Mouse (Mus musculus): ENCODE data around the gene Ip6k1.
"Not testable (repeated sequence)": the region's sequence is repeated elsewhere in the genome, so short reads cannot be mapped to it uniquely, and the experiment has no call there.

Gene Ip6k1

DNA sequence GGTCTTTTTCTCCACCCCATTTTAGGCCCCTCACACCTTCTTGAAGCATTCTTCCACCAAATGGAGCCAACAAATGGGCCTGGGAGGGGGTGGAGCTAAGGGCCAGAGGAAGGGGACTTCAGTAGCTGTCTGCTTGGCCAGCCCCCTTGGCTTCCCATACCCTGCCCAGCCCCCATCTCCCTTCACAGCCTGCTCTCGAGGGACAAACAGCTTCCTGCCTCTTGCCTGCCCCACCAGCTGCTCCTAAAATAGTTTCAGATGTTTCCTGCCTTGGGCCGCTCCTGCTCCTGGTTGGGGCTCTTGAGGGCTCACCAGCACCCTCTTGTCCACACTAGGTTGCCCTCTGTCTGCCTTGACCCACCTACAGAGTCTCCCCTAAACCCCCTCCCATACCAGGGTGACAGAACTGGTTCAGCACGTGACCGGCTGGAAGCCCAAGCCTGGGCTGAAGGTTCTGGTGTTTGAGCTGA is 18.8 kb upstream of the Ip6k1 start:
- peak; percentile 37 to 46 for DNase-seq

DNA sequence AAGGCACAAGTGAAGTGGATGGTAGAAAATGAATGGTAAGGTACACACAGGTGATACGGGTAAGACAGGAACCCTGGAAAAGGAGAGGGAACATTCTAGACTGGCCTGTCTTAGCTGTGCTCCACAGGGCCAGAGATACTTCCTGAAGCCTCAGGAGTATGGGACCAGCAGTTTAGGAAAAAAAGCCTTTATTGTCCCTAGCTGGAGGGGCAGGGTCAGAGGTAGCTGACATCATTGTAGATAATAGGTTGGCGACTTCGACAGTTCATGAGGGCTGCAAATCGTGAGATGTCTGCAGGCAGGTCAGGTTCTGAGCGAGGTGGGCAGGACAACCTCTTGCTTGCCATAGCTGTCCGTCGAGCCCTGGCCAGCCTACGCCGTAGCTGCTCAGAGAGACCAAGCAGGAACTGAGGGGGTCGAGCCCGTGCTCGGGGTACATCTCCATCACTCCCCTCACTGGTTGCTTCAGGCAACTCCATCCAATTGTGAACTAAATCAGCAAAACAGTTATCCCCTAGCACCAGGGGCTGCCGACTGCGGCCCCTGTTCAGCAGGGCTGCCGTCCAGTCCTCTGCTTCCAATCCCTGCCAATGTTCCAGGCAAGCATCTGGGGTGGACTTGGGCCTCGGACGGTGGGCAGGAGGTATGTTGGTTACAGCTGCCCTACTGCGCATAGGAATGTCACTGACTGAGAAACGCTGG is 18.1 kb upstream of the Ip6k1 start:
- DNase-seq, result peak; percentile 13 to 28

- DNase-seq, result no peak
Observed at GRCm38 (mm10) chr9:107984754-107985055, 17.6 kb upstream of the Ip6k1 start.

DNA sequence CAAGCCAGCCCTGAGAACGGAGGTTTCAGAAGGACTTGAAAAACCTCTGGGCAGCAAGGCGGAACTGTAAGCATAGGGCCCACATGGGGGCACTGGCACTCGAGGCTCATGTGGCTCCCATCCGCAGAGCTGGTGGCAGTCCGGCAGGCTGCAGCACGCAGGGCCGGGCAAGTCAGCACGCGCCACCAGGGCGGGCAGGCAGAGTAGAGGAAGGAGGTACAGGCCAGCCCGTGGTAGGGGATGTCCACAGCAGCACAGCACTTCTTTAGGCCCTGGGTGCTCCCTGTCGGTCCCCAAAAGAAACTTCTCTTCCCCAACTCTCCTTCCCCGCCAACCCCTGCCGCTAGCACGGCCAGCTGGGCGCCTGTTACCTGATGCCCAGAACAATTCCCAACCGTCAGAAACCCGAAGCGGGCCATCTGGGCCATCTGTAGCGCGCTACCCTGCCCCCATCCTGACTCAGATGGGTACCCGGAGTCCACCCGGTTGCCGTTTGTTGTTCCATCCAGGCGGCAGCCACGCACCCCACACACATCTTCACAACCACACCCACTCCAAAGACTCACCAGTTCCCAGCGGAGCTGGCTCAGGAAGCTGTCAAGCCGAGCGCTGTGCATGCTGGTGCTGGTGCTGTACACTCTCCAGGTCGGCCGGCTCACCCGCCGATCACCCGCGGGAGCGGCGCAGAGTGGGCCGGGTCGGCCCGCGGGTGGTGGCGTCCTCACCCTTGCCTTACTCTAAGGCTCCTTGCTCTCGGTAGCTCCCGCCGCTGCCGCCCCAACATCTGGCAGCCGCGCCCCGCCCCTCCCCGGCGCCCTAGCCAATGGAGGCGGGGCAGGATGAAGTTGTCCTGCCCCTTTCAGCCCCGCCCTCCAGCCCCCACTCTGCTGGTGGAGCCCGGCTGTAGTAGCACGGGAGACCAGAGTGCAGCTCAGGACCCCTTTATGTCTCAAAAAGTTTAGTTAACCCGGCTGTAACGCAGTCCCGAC is 16.9 kb upstream of the Ip6k1 start, which contains the start of gene Inka1:
TSS of gene Inka1 (minus strand) at position 749 of the 989 bp plus-strand sequence.
- peak; percentile 94 for DNase-seq

DNA sequence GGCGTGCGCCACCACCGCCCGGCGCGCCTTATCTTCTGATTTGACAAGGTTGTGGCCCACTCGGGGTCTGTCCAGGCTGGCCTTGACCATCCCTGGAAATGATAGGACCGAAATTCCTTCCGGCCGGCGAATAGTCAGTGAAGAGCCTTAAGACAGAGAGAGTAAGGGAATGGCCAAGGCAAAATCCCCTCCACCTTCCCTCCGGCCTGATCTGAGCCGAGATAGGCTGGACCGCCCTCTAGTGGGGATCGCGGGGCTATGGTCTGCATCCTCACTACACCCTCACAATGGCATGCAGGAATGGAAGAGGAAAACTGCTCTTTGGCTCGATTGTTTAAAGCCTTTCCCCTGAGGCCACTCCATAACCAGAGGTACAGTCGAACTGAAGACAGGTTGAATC is 15.9 kb upstream of the Ip6k1 start:
- DNase-seq, result peak; percentile 86 to 88

- no peak for DNase-seq
Observed at GRCm38 (mm10) chr9:107987950-107988349, 14.4 kb upstream of the Ip6k1 start.

DNA sequence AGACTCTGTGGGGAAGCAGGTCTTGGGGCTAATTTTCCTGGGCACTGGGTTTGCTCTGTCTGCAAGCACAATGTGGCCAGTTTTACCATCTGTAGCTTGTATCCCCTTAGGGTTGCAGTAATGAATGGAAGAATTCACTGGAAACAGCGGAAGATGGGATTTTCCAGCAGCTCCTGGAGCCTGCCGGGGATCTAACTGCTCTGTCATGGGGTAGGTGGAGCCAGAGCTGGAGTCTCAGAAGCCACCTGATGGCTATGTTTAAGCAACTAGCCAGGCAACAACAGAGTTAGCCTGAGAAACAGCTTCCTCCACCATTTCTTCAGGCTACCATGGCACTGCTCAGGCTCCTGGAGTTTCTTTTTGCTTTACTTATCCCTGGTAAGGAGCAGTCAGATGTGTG is 10.1 kb upstream of the Ip6k1 start, which contains the start of gene Cdhr4:
TSS of gene Cdhr4 (plus strand) at position 301 of the 400 bp plus-strand sequence.
- DNase-seq, result no peak

DNA sequence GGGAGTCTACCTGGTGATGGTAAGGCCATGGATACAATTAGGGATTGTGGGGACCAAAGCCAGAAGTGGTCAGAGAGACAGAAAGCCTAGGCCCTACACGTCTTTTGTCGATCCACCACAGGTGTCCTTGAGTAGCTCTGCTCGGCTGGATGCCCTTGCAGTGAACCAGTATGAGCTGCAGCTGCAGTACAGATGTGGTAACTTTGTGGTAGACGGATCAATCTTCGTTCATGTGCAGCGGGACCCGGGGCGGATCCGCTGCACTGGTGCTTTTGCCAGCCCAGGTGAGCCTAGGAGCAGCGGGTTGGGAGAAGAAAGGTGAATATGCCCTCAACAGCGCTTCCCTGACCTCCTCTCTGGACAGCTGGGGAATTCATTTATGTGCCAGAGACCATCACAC is 9.3 kb upstream of the Ip6k1 start:
- no peak for DNase-seq

DNA sequence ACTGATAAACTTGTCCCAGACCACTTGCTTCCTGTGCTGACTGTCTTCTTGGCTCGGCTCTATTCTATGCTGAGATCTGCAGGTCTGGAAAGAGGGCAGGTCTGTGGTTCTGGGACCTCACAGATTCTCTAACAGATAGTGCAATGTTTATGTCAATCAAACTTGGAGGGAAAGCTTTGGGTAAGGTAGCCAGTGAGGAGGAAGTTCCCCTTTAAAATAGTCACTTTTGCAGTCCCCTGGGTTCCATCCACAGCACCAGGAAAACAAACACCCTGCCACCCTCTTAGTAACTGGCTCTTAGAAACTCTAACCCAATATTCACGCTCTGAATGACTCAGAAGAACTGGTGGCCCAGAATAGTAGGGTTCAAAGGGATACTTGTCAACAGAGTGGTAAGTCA is 7.8 kb upstream of the Ip6k1 start:
- DNase-seq, result no peak

DNA sequence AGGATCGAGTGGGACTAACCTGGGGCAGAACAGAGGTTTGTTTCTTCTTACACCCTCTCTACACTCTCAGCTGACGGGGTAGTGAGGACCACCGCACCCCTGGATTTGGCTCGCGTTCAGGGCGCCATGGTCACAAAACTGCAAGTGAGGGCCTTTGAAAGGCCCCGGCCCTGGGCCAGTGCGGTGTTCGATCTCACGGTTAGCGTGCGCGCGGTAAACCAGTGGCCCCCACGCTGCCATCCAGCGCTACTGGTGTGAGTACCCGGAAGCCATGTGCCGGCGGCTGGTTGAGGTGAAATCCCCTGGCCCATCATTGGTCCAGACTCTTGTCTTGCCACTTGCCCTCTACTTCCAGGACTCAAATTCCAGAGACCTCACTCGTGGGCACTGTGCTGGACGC is 6.8 kb upstream of the Ip6k1 start:
- DNase-seq, result no peak

- DNase-seq, result no peak
Observed at GRCm38 (mm10) chr9:107996049-107996448, 6.3 kb upstream of the Ip6k1 start, which contains the start of gene Gm20662. TSS of gene Gm20662 (plus strand) at chr9:107996349.

DNA sequence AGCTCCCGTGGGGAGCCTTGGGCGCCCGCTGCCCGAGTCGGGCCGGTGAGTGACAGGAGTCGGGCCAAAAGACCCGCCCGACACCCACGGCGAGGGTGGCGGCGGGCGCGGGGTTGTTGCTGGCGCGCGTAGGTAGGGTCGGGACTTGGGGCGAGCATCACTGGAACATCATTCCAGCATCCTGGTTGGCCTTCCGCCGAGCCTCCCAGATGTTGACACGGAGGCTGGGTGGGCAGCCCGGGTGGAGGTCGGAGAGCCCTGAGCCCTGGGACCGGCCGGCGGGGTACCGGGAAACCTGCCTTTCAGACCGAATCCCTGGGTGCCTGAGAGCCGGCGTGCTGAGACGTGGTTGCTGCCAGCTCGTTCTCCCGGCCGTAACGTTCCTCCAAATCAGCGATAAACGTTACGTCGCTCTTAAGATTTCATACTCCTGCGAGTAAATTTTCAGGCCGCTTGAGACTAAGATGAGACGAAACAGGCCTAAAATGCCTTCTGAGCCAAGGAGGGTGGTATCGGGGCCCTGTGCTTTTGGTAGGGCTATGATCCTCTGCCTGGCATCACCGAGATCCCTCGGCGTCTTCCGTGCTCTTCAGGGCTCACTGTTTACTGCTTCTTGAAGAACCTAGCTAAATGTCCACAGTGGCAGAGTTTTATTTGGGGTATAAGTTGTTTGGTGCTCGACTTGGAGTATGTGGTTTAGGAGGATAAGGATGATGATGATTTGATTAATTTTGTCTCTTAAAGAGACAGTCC is 653 bp downstream of the Ip6k1 start:
- peak in 1 of 2 experiments; percentile 42 for DNase-seq

- peak; percentile 53 to 59 for DNase-seq
Observed at GRCm38 (mm10) chr9:108003531-108003890, 1.2 kb downstream of the Ip6k1 start.

- no peak for DNase-seq
Observed at GRCm38 (mm10) chr9:108008041-108008440, 5.7 kb downstream of the Ip6k1 start.

DNA sequence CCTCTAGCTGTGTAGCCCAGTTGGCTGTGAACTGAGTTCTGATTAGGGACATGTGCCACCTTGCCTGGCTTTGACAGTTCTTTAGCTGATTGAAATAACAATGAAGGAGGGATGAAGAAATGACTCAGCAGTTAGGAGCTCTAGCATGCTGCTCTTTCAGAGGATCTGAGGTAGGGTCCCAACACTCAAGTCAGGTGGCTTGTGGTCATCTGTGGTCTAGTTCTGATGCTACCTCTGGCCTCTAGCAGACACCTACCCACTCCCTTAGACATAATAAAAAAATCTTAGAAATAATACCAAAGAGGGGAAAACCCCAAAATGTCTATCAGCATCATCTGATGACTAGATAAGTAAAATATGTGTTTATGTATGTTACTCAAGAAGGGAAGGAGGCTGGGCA is 8.1 kb downstream of the Ip6k1 start:
- DNase-seq, result no peak

GRCm38 (mm10) chr9:108013577-108013976 is 11.3 kb downstream of the Ip6k1 start:
- DNase-seq, result not testable (repeated sequence)

- DNase-seq, result no peak
Observed at GRCm38 (mm10) chr9:108017127-108017526, 14.8 kb downstream of the Ip6k1 start.

DNA sequence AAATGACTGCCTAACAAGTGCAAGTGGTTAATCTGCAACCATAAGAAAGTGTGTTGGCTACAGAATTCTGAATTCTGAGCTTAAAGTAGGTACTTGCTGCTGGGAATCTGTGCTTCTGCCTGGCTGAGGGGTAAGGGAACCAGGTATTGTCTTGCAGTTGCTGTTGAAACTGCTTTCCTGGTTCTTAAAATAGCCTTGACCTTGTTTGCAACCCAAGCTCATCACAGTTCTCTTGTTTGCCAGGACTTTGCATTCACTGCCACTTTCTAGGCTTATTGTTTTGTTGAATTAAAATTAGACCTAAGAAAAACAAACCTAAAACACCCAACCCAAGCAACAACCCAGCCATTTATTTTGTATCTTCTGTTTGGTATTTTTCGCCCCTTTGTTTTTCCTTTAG is 18.4 kb downstream of the Ip6k1 start:
- DNase-seq, result no peak

DNA sequence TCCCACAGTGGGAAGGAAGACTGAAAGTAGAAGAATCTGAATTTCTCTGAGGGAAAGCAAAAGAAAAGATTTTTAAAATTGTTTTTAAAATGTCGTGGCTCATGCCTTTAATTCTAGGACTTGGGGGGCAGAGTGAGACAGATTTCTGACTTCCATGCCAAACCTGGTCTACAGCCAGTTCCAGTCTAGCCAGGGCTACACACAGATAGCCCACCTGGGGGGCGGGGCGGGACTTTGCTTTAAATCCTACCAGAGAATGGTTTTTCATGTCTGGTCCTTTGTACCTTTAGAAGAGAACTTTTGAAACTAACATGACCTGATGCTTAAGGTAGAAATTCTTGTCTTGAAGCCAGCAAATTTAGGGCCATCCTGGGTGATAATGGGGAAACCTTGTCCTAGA is 20.9 kb downstream of the Ip6k1 start:
- no peak for DNase-seq

DNA sequence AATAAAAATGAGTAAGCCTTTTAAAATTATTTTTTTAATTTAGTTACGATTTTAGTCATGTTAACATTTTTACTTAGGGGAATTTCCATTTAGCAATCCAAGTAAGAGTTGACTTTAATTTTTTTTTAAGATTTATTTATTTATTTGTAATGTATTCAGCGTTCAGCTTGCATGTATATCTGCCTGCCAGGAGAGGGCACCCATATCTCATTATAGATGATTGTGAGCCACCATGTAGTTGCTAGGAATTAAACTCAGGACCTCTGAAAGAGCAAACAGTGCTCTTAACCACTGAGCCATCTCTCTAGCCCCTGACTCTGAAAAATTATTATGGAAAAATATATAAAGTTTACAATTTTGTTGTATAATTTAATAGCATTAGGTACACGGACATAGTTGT is 24.3 kb downstream of the Ip6k1 start:
- no peak for DNase-seq

DNA sequence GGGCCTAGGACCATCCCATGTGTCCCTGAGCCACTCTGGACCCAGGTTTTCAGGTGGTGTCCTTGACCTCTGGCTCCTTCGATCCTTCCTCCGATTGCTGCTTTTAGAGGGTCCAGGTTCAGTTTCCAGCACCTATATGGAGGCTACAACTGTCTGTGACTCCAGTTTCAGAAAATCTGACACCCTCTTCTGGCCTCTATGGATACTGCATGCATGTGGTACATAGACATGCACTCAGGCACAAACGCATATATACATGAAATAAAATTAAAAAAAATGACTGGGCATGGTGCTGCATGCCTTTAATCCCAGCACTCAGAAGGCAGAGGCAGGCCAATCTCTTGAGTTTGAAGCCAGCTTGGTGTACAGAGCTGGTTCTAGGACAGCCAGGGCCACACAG is 25.6 kb downstream of the Ip6k1 start:
- DNase-seq, result no peak

DNA sequence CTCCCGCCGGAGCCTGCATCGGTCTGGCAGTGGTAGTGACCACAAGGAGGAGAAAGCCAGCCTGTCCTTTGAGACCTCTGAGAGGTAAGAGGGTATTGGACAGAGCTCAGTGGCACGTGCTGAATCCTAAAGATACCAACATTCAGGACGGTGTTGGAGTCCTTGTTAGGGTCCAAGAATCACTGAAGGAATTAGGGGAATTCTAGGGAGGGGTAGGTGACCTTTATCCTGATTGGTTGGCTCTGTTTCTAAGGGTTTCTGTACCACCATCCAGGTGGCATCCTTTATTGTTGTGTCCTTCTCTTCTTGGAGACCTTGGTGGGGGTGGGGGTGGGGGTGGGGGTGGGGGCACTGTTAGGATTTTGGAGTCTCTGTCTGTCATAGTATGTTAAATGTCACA is 29.8 kb downstream of the Ip6k1 start:
- no peak for DNase-seq
